Mouse (Mus musculus) limb, embryonic 12.5 days (tissue): ENCODE results near the gene Olfr507. TPM values are rescaled to one million over a fixed set of nuclear protein-coding genes. Genes with fewer than 3 reads are reported as not detected.
"Not testable (repeated sequence)": the region's sequence is repeated elsewhere in the genome, so short reads cannot be mapped to it uniquely, and the experiment has no call there.

ENCODE experiments used
- ATAC-seq: fragments of 200-750 bp; cut with Nextera tagmentation; 2 replicates; pipeline ENCODE4 v1.8.0; 2017; ENCODE audit warnings: low read depth, moderate TSS enrichment; ENCODE audit not compliant: insufficient number of reproducible peaks, insufficient read depth, low FRiP score, low TSS enrichment
- H3K27ac ChIP-seq: fragments of 300-500 bp; sonication (generic); 2 replicates; pipeline ENCODE4 v1.5.1; 2016; ENCODE audit warnings: mild to moderate bottlenecking, moderate library complexity
- H3K27me3 ChIP-seq: fragments of 300-500 bp; sonication (generic); 2 replicates; pipeline ENCODE4 v1.6.1; 2016; ENCODE audit warnings: mild to moderate bottlenecking, moderate library complexity
- H3K36me3 ChIP-seq: fragments of 300-500 bp; sonication (generic); 2 replicates; pipeline ENCODE4 v1.6.1; 2016; ENCODE audit warnings: mild to moderate bottlenecking, moderate library complexity
- H3K4me1 ChIP-seq: fragments of 300-500 bp; sonication (generic); replicated peaks from 2 replicates; pipeline ENCODE4 v1.6.1; 2016
- H3K4me2 ChIP-seq: fragments of 300-500 bp; sonication (generic); 2 replicates; pipeline ENCODE4 v1.6.1; 2016; ENCODE audit warnings: mild to moderate bottlenecking, moderate library complexity
- H3K4me3 ChIP-seq: fragments of 300-500 bp; sonication (generic); replicated peaks from 2 replicates; pipeline ENCODE4 v1.5.1; 2016; ENCODE audit warnings: mild to moderate bottlenecking
- H3K9ac ChIP-seq: fragments of 300-500 bp; sonication (generic); replicated peaks from 2 replicates; pipeline ENCODE4 v1.6.1; 2016; ENCODE audit warnings: mild to moderate bottlenecking, moderate library complexity
- H3K9me3 ChIP-seq: fragments of 300-500 bp; sonication (generic); 2 replicates; pipeline ENCODE4 v1.6.1; 2016; ENCODE audit warnings: mild to moderate bottlenecking, moderate library complexity
- WGBS: fragments of 180-500 bp; shearing (Covaris S2); methylation state at CpG from one replicate; pipeline ENCODE4 v1.1.7; 2016; 5-methylcytosine and 5-hydroxymethylcytosine counted together
- polyA plus RNA-seq: library from polyadenylated mRNA; unstranded; fragments of >200 nt; fragmentation: Nextera tagmentation; extraction: Ambion mirVana; gene quantifications from 2 replicates; pipeline ENCODE4 v1.2.1, GENCODE M21; 2016

The Olfr507 gene
- not detected in 2 replicates for polyA plus RNA-seq

DNA sequence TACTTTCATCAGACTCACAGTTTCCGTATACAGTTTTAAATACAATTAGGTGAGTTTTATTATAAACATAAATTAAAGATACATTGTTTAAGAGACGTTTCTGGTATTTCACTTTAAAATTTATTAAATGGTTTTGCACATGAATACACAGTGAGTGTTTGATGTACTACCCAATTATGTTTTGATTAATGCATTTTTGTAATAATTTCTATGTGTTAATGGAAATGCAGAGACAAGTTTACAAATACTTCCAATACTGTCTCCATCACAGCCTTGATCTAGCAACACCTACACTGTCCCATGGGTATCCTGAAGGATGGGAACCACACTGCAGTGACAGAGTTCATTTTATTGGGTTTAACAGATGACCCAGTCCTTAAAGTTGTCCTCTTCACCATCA, at the start of gene Olfr507:
Olfr507 (plus strand) TSS at position 301 of the 400 bp plus-strand sequence.
- no peak for ATAC-seq
- Histone ChIP-seq H3K4me1 (no peaks in the 10 kb centered on the region), H3K27ac (no peak within 1 kb of the TSS), H3K27me3 (no peaks in the 10 kb centered on the region), H3K4me3 (no peak within 1 kb of the TSS), H3K36me3 (no peaks in the 10 kb centered on the region), H3K9ac (no peak within 1 kb of the TSS), H3K4me2 (no peak within 1 kb of the TSS), H3K9me3 (no peaks in the 10 kb centered on the region)
- 80% methylated on average over 2 of the region's 2 CpGs for WGBS

DNA sequence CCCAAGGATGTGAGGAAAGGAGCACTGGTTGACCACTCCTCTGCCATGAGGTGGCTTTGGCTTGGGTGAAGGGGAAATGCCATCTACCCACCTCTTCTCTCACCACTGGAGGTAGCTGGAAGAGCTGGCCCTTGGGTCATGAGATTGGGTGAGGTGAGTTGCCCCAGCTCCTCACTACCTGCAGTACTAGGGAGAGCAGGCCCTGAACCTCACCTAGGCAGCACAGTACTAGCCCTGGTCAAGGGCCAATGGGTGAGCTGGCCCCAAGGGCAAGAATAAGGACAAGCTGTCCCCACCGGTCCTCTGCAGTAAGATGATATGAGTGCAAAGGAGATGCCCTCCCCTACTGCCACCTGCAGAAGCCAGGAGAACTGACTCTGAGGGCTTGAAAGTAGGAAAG, 31.8 kb upstream of the Olfr507 start:
- Histone ChIP-seq H3K27me3 (no peaks in the 10 kb centered on the region), H3K9ac (no peak overlapping the region), H3K9me3 (no peaks in the 10 kb centered on the region), H3K4me3 (no peak overlapping the region), H3K27ac (no peak overlapping the region), H3K36me3 (no peaks in the 10 kb centered on the region), H3K4me1 (no peaks in the 10 kb centered on the region), H3K4me2 (no peak overlapping the region)
- 94% methylated on average over 1 of the region's 1 CpGs for WGBS
- no peak for ATAC-seq

DNA sequence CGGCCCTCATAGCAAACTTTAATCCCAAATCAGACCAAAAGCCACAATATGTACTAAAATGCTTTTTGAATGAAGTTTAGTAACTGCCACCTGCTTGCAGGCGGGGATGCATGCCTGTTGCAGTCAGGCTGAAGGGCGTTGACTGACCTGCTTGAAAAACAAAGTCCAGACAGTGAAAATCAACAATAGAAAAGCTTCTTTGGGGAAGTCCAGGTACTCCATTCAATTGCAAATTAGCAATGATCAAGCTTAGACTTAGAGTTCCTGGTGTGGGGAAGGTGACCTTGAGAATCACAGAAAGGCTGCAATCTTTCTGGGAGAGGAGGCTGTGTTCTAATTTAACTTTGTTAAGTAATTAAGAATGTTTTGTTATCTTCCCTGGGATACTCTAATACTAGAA, 19.7 kb upstream of the Olfr507 start:
- H3K4me2 ChIP-seq, H3K9ac ChIP-seq, H3K27ac ChIP-seq, ATAC-seq, H3K9me3 ChIP-seq, H3K27me3 ChIP-seq, H3K36me3 ChIP-seq, H3K4me3 ChIP-seq, H3K4me1 ChIP-seq: not testable (repeated sequence)
- WGBS = 85% methylated on average over 3 of the region's 3 CpGs

DNA sequence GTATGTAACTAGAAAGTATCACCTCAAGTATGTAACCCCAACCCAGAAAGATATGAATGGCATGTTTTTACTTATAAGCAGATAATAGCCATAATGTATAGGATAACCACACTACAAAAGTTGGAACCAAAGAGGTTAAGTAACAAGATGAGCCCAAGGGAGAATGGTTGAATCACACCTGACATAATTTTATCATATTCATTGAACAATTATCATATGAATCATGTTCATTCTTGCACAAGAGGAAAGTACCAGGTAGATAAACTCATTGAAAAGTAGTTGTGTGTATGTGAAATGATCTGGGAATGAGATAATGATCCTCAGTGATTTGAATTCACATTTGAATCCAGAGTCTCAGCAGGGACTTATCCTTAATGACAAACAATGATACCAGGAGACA, 11.1 kb upstream of the Olfr507 start, which contains the start of gene Olfr506:
Olfr506 (plus strand) TSS at position 301 of the 400 bp plus-strand sequence.
- Histone ChIP-seq H3K9ac (no peak within 1 kb of the TSS), H3K4me3 (no peak within 1 kb of the TSS), H3K36me3 (no peaks in the 10 kb centered on the region), H3K27me3 (no peaks in the 10 kb centered on the region), H3K4me2 (no peak within 1 kb of the TSS), H3K27ac (no peak within 1 kb of the TSS), H3K4me1 (no peaks in the 10 kb centered on the region), H3K9me3 (no peaks in the 10 kb centered on the region)
- ATAC-seq = no peak

DNA sequence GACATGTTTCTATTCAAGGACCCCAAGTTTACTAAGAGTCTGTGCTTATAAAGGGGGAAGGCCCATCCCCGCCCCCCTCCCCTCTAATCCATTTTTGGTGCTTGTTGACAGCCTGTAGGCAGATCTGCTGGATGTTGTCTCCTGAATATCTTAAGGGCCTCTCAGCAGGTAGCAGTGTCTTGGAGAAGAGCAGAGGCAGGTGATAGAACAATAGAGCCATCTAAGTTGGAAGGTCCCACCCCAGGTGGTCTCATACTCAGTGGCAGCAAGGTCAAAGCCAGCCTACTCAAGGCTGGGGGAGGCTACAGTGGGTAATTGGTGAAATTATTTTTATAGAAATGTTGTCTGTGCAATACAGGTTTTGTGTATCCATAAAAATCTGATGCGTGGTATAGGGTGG, 7.5 kb upstream of the Olfr507 start:
- WGBS = 89% methylated on average over 2 of the region's 2 CpGs
- Histone ChIP-seq H3K4me2 (no peak overlapping the region), H3K4me1 (no peaks in the 10 kb centered on the region), H3K4me3 (no peak overlapping the region), H3K36me3 (no peaks in the 10 kb centered on the region), H3K9ac (no peak overlapping the region), H3K9me3 (no peaks in the 10 kb centered on the region), H3K27ac (no peak overlapping the region), H3K27me3 (no peaks in the 10 kb centered on the region)
- no peak for ATAC-seq

DNA sequence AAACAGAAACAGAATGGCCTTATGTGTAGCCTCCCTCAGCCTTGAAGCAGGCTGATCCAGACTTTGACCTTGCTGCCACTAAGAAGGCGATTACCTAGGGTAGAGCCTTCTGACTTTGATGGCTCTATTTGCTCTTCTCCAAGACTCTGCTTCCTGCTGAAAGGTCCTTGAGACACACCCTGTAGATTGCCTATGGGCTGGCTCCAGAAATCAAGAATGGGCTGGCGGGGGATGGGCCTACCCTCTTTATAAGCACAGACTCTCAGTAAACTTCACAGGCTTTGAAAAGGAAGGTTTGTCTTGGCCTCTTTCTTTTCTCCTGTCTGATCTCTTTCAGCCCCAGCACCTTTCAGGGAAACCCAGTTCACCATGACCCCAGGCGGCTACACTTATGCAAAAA, 4.8 kb upstream of the Olfr507 start:
- not testable (repeated sequence) for H3K4me1 ChIP-seq, H3K9ac ChIP-seq, H3K27ac ChIP-seq, H3K9me3 ChIP-seq, H3K4me2 ChIP-seq, ATAC-seq, H3K27me3 ChIP-seq, H3K4me3 ChIP-seq, H3K36me3 ChIP-seq
- WGBS = 54% methylated on average over 3 of the region's 3 CpGs

DNA sequence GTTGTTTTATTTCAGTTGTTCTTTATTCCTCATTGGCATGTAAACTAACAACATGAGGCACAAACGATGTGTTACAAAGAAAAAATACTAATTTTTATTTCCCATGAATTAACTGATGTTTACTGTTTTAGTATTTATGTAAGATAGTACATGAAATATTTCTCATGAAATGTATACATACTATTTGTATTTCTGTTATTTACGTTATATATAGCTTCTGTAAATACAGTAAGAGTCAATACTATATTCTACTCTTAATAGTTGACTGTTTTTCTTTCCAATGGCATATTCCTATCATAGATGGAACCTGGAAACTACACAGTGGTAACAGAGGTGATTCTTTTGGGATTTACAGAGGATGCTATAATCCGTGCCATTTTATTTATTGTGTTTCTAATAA, 8.1 kb downstream of the Olfr507 start, which contains the start of gene Olfr508:
Olfr508 (plus strand) TSS at position 301 of the 400 bp plus-strand sequence.
- no peak for ATAC-seq
- Histone ChIP-seq H3K36me3 (no peaks in the 10 kb centered on the region), H3K27me3 (no peaks in the 10 kb centered on the region), H3K9ac (no peak within 1 kb of the TSS), H3K4me2 (no peak within 1 kb of the TSS), H3K4me1 (no peaks in the 10 kb centered on the region), H3K27ac (no peak within 1 kb of the TSS), H3K9me3 (no peaks in the 10 kb centered on the region), H3K4me3 (no peak within 1 kb of the TSS)
- WGBS = 78% methylated on average over 3 of the region's 3 CpGs

DNA sequence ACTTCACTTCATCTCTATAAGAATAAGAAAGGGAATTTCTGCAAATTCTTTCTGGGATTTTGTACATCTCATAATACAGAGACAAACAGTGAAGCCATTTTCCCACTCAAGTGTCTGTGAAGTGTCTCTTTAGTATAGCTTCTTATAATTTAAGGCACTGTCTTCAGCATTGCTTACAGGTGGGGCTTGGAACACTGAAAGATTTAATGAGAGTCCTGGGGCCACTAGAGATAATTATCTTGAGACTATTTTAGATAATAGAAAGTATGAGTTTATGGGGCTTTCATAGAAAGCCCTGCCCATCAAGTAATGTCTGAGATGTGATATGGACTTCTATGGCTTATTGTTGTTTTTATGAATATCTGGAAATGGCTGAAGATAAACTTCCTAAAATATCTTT, 30.2 kb downstream of the Olfr507 start, which contains the start of gene Olfr509:
Olfr509 (minus strand) TSS at position 101 of the 400 bp plus-strand sequence.
- H3K27me3 ChIP-seq = no peaks in the 10 kb centered on the region
- no peak within 1 kb of the TSS for H3K4me2 ChIP-seq
- no peaks in the 10 kb centered on the region for H3K4me1 ChIP-seq
- peaks cover 3% of the 10 kb centered on the region; the same call in 1 of the 2 replicates for H3K9me3 ChIP-seq
- H3K4me3 ChIP-seq = no peak within 1 kb of the TSS
- ATAC-seq = no peak
- H3K36me3 ChIP-seq = no peaks in the 10 kb centered on the region
- H3K9ac ChIP-seq = no peak within 1 kb of the TSS
- H3K27ac ChIP-seq = no peak within 1 kb of the TSS

DNA sequence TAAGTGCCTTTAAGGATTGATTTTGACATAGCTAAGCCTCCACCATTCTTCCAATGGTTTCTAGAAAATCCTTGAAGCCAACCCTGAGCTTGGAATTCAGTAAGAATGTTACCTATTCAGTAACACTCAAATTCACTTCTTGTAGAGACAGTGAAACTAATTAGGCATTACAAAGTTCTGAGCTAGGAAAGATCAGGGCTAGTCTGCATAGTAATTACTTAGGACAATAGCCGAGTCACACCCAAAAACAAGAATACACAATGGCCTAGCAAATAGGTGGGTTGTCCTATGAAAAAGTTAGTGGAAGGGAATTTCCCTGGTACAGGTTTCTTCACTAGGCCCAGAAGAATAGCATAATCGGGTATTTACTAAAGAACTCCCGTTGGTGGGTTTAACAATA, 40.8 kb downstream of the Olfr507 start:
- no peak overlapping the region for H3K27ac ChIP-seq
- no peaks in the 10 kb centered on the region for H3K27me3 ChIP-seq
- H3K9me3 ChIP-seq = 0 out of 2 replicates have a peak, but pooled peaks cover under 1% of the 10 kb centered on the region
- 91% methylated on average over 3 of the region's 3 CpGs for WGBS
- no peak overlapping the region for H3K9ac ChIP-seq
- H3K4me1 ChIP-seq = no peaks in the 10 kb centered on the region
- no peak overlapping the region for H3K4me2 ChIP-seq
- H3K4me3 ChIP-seq = no peak overlapping the region
- no peak for ATAC-seq
- H3K36me3 ChIP-seq = no peaks in the 10 kb centered on the region

DNA sequence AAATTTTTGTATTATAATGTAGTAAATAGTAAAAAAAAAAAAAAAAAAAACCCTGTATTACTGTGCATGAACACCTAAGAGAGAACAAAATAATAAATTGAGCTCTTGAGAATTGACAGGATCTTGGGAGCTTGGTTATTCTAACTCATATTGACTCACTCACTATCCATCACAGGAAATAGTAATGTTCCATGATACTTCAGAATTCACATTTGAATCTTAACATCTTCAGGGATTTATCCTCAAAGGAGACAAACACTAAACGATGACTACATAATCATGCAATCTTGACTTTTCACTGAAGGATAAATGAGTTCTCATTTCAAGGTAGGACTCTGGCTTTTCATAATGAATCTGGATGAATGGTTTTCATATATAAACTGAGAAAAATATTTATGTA, 44.5 kb downstream of the Olfr507 start, which contains the start of gene Olfr510:
Olfr510 (plus strand) TSS at position 301 of the 400 bp plus-strand sequence.
- H3K36me3 ChIP-seq = no peaks in the 10 kb centered on the region
- no peaks in the 10 kb centered on the region for H3K4me1 ChIP-seq
- no peak within 1 kb of the TSS for H3K9ac ChIP-seq
- no peaks in the 10 kb centered on the region for H3K9me3 ChIP-seq
- H3K4me2 ChIP-seq = no peak within 1 kb of the TSS
- ATAC-seq = no peak
- no peaks in the 10 kb centered on the region for H3K27me3 ChIP-seq
- 90% methylated on average over 1 of the region's 1 CpGs for whole genome bisulfite sequencing
- H3K27ac ChIP-seq = no peak within 1 kb of the TSS
- no peak within 1 kb of the TSS for H3K4me3 ChIP-seq

DNA sequence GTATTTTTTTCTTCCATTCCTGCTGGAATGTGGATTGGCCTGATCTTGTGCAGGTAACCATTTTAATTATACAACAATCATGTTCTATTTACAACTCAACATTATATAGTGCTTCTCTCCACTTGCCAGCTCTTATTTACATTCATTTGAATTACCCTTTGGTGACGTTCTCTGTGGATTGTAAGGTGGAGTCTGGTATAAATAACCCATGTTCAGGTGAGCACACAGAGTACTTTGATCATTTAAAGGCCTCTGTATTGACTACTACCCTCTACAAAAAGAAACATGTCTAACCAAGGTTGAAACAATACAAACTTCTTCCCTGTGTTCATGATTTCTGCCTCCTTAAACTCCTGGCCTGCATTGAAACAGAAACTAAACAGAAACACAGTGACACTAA, 49.4 kb downstream of the Olfr507 start:
- Histone ChIP-seq H3K9me3 (peaks cover 7% of the 10 kb centered on the region; the same call in 1 of the 2 replicates), H3K27me3 (no peaks in the 10 kb centered on the region), H3K9ac (no peak overlapping the region), H3K4me2 (no peak overlapping the region), H3K27ac (no peak overlapping the region), H3K4me1 (no peaks in the 10 kb centered on the region), H3K4me3 (no peak overlapping the region), H3K36me3 (no peaks in the 10 kb centered on the region)
- ATAC-seq = no peak
- WGBS = 59% methylated on average over 1 of the region's 1 CpGs
